In the genomic region with DNA sequence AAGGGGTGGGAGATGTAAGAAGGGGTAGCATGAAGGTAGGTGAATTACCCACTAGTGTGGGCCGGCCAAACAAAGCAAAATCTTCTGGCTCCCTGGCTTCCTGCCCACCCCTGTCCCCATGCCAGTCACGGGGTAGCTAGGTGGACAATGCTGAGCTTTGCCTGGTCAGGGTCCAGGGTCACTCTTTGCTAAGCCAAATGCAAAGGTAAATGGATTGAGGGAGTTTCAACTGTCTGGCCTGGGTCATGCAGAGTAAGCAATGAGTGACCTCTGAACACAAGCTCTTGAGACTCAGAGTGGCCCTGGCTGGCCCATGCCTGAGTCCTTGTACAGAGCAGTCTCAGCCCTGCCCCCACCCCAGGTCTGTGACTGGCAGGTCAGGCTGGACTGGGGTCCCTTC, we compare ENCODE assay signal across 12 mouse cellular contexts. TPM values are rescaled to one million over a fixed set of nuclear protein-coding genes. Genes with fewer than 3 reads are reported as not detected.
DNase-seq lines count a peak whose midpoint lies in the region; ATAC-seq and TF ChIP-seq lines count a peak whose summit lies in the region.
"Had no signal": no experiment of that assay in that cellular context is flagged by ENCODE, and none has a peak within 500 bp of the region (broad histone marks: within the 10 kb centered on the region; RNA-seq: fewer than 3 reads in every experiment).

No protein-coding gene starts in this region.

- intact Hi-C loops in heart, adult 2 months (cut with DNase I), result no loop called here

- peak overlapping the region; percentile 59 for H3K27ac ChIP-seq in heart, embryonic 10.5 days
- H3K27ac ChIP-seq in heart, adult 2 months, result no peak overlapping the region
- H3K27ac ChIP-seq in kidney, postnatal 0 days, result peak overlapping the region; percentile 50; the same call in 1 of the 2 replicates
- H3K27ac ChIP-seq in liver, embryonic 12.5 days, result peak overlapping the region; percentile 71
- no peak overlapping the region for H3K27ac ChIP-seq in forebrain, embryonic 10.5 days
- H3K27ac ChIP-seq: hindbrain, embryonic 14.5 days had no signal

- H3K4me2 ChIP-seq in kidney, postnatal 0 days (ENCODE audit: low read length), result no peak overlapping the region
- no peak overlapping the region for H3K4me2 ChIP-seq in liver, embryonic 12.5 days
- H3K4me2 ChIP-seq: embryonic facial prominence, embryonic 13.5 days; hindbrain, embryonic 14.5 days had no signal

- H3K79me2 ChIP-seq in heart, adult 2 months (replicated peaks; ENCODE audit: control insufficient read depth, insufficient read depth, low read length), result no peaks in the 10 kb centered on the region

- no peak for TF ChIP-seq CTCF in heart, adult 2 months (IDR thresholded peaks at IDR 0.05)
- no peak for TF ChIP-seq CTCF in kidney, postnatal 0 days (IDR thresholded peaks at IDR 0.05; ENCODE audit: low read depth)

- H3K36me3 ChIP-seq in heart, embryonic 10.5 days, result peaks cover 6% of the 10 kb centered on the region; the same call in 1 of the 2 replicates
- no peaks in the 10 kb centered on the region for H3K36me3 ChIP-seq in heart, adult 2 months (ENCODE audit: control insufficient read depth, insufficient read depth, low read length)
- no peaks in the 10 kb centered on the region for H3K36me3 ChIP-seq in kidney, postnatal 0 days (ENCODE audit: insufficient read depth, low read length)
- H3K36me3 ChIP-seq in liver, embryonic 12.5 days, result no peaks in the 10 kb centered on the region
- peaks cover 6% of the 10 kb centered on the region; the same call in 1 of the 2 replicates for H3K36me3 ChIP-seq in forebrain, embryonic 10.5 days (replicated peaks)

- no peaks in the 10 kb centered on the region for H3K9me3 ChIP-seq in heart, embryonic 10.5 days
- no peaks in the 10 kb centered on the region for H3K9me3 ChIP-seq in kidney, postnatal 0 days (replicated peaks; ENCODE audit: low read length)
- no peaks in the 10 kb centered on the region for H3K9me3 ChIP-seq in liver, embryonic 12.5 days (replicated peaks)
- H3K9me3 ChIP-seq in forebrain, embryonic 10.5 days, result no peaks in the 10 kb centered on the region
- H3K9me3 ChIP-seq: embryonic facial prominence, embryonic 13.5 days had no signal

- no peak overlapping the region for H3K9ac ChIP-seq in heart, adult 2 months (ENCODE audit: low read depth, low read length)
- H3K9ac ChIP-seq in kidney, postnatal 0 days (ENCODE audit: low read depth, low read length), result no peak overlapping the region
- H3K9ac ChIP-seq in liver, embryonic 12.5 days, result no peak overlapping the region
- H3K9ac ChIP-seq: embryonic facial prominence, embryonic 13.5 days; hindbrain, embryonic 14.5 days had no signal

- no peak for DNase-seq in heart, embryonic 10.5 days (ENCODE audit: low spot score)
- DNase-seq in heart, adult 2 months, result no peak
- peak; percentile 63 to 72 for DNase-seq in cerebellum, postnatal 25 days
- no peak for DNase-seq in kidney, postnatal 0 days (ENCODE audit: low spot score)
- DNase-seq in adipocyte (ENCODE audit: low spot score), result no peak
- DNase-seq in lung, postnatal 4 days, result no peak
- DNase-seq in forebrain, embryonic 10.5 days (ENCODE audit: extremely low spot score, low spot score), result no peak
- DNase-seq: B cell, adult 2 months had no signal

- peaks cover 65% of the 10 kb centered on the region for H3K4me1 ChIP-seq in heart, embryonic 10.5 days
- peaks cover 10% of the 10 kb centered on the region for H3K4me1 ChIP-seq in heart, adult 2 months (ENCODE audit: control insufficient read depth, insufficient read depth, low read length)
- H3K4me1 ChIP-seq in kidney, postnatal 0 days (replicated peaks; ENCODE audit: insufficient read depth, low read length), result peaks cover 54% of the 10 kb centered on the region
- H3K4me1 ChIP-seq in liver, embryonic 12.5 days, result peaks cover 32% of the 10 kb centered on the region; the same call in 1 of the 2 replicates
- H3K4me1 ChIP-seq in forebrain, embryonic 10.5 days, result peaks cover 26% of the 10 kb centered on the region

- WGBS in heart, embryonic 10.5 days, result 76% methylated on average over 2 of the region's 2 CpGs
- WGBS in heart, adult 2 months, result 80% methylated on average over 2 of the region's 2 CpGs
- WGBS in kidney, postnatal 0 days, result 48% methylated on average over 2 of the region's 2 CpGs
- 43% methylated on average over 2 of the region's 2 CpGs for WGBS in liver, embryonic 12.5 days (ENCODE audit: insufficient replicate concordance)
- WGBS in forebrain, embryonic 10.5 days, result 82% methylated on average over 2 of the region's 2 CpGs

- H3K4me3 ChIP-seq in heart, embryonic 10.5 days, result no peak overlapping the region
- H3K4me3 ChIP-seq in heart, adult 2 months, result no peak overlapping the region
- H3K4me3 ChIP-seq in kidney, postnatal 0 days (replicated peaks; ENCODE audit: low read depth, low read length), result no peak overlapping the region
- no peak overlapping the region for H3K4me3 ChIP-seq in liver, embryonic 12.5 days
- H3K4me3 ChIP-seq in forebrain, embryonic 10.5 days, result no peak overlapping the region
- H3K4me3 ChIP-seq: embryonic facial prominence, embryonic 13.5 days; myocyte had no signal

- H3K27me3 ChIP-seq in heart, embryonic 10.5 days (ENCODE audit: insufficient read depth, poor library complexity, severe bottlenecking), result no peaks in the 10 kb centered on the region
- H3K27me3 ChIP-seq in heart, adult 2 months (ENCODE audit: control insufficient read depth, insufficient read depth, low read length), result no peaks in the 10 kb centered on the region
- no peaks in the 10 kb centered on the region for H3K27me3 ChIP-seq in kidney, postnatal 0 days (ENCODE audit: insufficient read depth, low read length)
- no peaks in the 10 kb centered on the region for H3K27me3 ChIP-seq in liver, embryonic 12.5 days (replicated peaks)
- H3K27me3 ChIP-seq in forebrain, embryonic 10.5 days (ENCODE audit: poor library complexity, severe bottlenecking), result no peaks in the 10 kb centered on the region
- H3K27me3 ChIP-seq: embryonic facial prominence, embryonic 13.5 days had no signal

- ATAC-seq in kidney, postnatal 0 days (replicated peaks; ENCODE audit: low FRiP score, low read depth), result peak; percentile 80
- peak; percentile 74 for ATAC-seq in liver, embryonic 12.5 days

- no peak for TF ChIP-seq POLR2A in heart, adult 2 months (IDR thresholded peaks at IDR 0.05; ENCODE audit: insufficient read depth, low read depth, low read length)

- no peak for TF ChIP-seq EP300 in heart, adult 2 months (IDR thresholded peaks at IDR 0.05; ENCODE audit: insufficient read depth, low read depth, low read length)

RNA-seq across cellular contexts. Expression of a gene that starts 22.4 kb away (rescaled TPM):
- polyA plus RNA-seq in heart, embryonic 10.5 days (2016; fragmentation: Nextera tagmentation; extraction: Ambion mirVana), result 2.3 and 4.3 TPM in 2 replicates
- 1 to 10 TPM in 1 of 2 experiments, under 1 TPM in 1; 0.86 to 1.8 TPM for total RNA-seq in heart, adult 2 months (2021)
- 3.1 and 3.8 TPM in 2 replicates for polyA plus RNA-seq in heart, adult 2 months (2012; rRNA removed)
- polyA plus RNA-seq in kidney, postnatal 0 days (2015; fragmentation: Nextera tagmentation; extraction: Ambion mirVana), result 5.7 and 6.4 TPM in 2 replicates
- 2.3 and 2.7 TPM in 2 replicates for polyA plus RNA-seq in liver, embryonic 12.5 days (2016; fragmentation: Nextera tagmentation; extraction: Ambion mirVana)
- polyA plus RNA-seq in forebrain, embryonic 10.5 days (2016; fragmentation: Nextera tagmentation; extraction: Ambion mirVana), result 2.8 and 3.1 TPM in 2 replicates

Comparison
In these comparisons a context has a peak if more than half of its experiments do, and no peak if none do; other contexts are left out.
1. H3K27ac ChIP-seq: peak in heart, embryonic 10.5 days (single experiment), kidney, postnatal 0 days (single experiment) and liver, embryonic 12.5 days (single experiment); none in heart, adult 2 months (single experiment) and forebrain, embryonic 10.5 days (single experiment).
2. DNase-seq: peak in cerebellum, postnatal 25 days (2 of 2); none in heart, embryonic 10.5 days (single experiment), heart, adult 2 months (0 of 2), kidney, postnatal 0 days (single experiment), adipocyte (single experiment), lung, postnatal 4 days (0 of 2) and forebrain, embryonic 10.5 days (single experiment).